Mouse (Mus musculus) testis, adult 2 months (tissue): Measurements from ENCODE around the gene Mrps24. TPM values are rescaled to one million over a fixed set of nuclear protein-coding genes. Genes with fewer than 3 reads are reported as not detected.
A peak's percentile ranks its signal among the peaks of the same experiment; 100 is the strongest.

ENCODE experiments used
- H3K27ac ChIP-seq: fragments of 200-500 bp; 2 replicates; pipeline ENCODE4 v1.5.1; 2012; ENCODE audit warnings: low read depth, low read length; ENCODE audit not compliant: control insufficient read depth, insufficient read depth
- H3K27me3 ChIP-seq: fragments of 200-500 bp; 2 replicates; pipeline ENCODE4 v1.6.1; 2012; ENCODE audit warnings: mild to moderate bottlenecking, low read length, moderate library complexity; ENCODE audit not compliant: control insufficient read depth, insufficient read depth
- H3K36me3 ChIP-seq: fragments of 200-500 bp; 2 replicates; pipeline ENCODE4 v1.6.1; 2012; ENCODE audit warnings: mild to moderate bottlenecking, low read length; ENCODE audit not compliant: control insufficient read depth, insufficient read depth
- H3K4me1 ChIP-seq: fragments of 200-500 bp; 2 replicates; pipeline ENCODE4 v1.6.1; 2012; ENCODE audit warnings: low read length; ENCODE audit not compliant: control insufficient read depth, insufficient read depth
- H3K4me3 ChIP-seq: fragments of 200-500 bp; 2 replicates; pipeline ENCODE4 v1.5.1; 2012; ENCODE audit warnings: low read depth, mild to moderate bottlenecking, low read length, moderate library complexity, mixed read lengths; ENCODE audit not compliant: control insufficient read depth
- CTCF ChIP-seq: fragments of 200-500 bp; IDR thresholded peaks from 2 replicates; pipeline ENCODE4 v1.5.1; 2012; ENCODE audit warnings: low read depth, mild to moderate bottlenecking, inconsistent platforms, low read length, moderate library complexity; ENCODE audit not compliant: control insufficient read depth, insufficient read depth, insufficient replicate concordance
- POLR2A ChIP-seq: fragments of 200-500 bp; IDR thresholded peaks from 2 replicates; pipeline ENCODE4 v1.6.1; 2012; ENCODE audit warnings: low read depth, mild to moderate bottlenecking, inconsistent platforms, low read length, moderate library complexity; ENCODE audit not compliant: control insufficient read depth
- polyA plus RNA-seq: library from polyadenylated mRNA; depleted of rRNA; stranded (reverse); fragments of >200 nt; gene quantifications from 2 replicates; pipeline ENCODE4 v1.2.3, GENCODE M21; 2012

Gene Mrps24
- polyA plus RNA-seq, 1 experiment: 18.4 TPM

GRCm38 (mm10) chr11:5718611-5719354 lies 3.3 kb upstream of the Mrps24 start:
- TF ChIP-seq POLR2A: no peak
- TF ChIP-seq CTCF: no peak
- H3K27ac ChIP-seq: no peak overlapping the region
- no peak overlapping the region for H3K4me3 ChIP-seq
- H3K27me3 ChIP-seq: no peaks in the 10 kb centered on the region
- H3K36me3 ChIP-seq: peaks cover 2% of the 10 kb centered on the region
- no peaks in the 10 kb centered on the region for H3K4me1 ChIP-seq

- H3K36me3 ChIP-seq: peaks cover 2% of the 10 kb centered on the region
- H3K27me3 ChIP-seq: no peaks in the 10 kb centered on the region
- H3K4me3 ChIP-seq: no peak overlapping the region
- peaks cover 2% of the 10 kb centered on the region for H3K4me1 ChIP-seq
- no peak overlapping the region for H3K27ac ChIP-seq
- TF ChIP-seq POLR2A: no peak
- TF ChIP-seq CTCF: no peak
Observed at GRCm38 (mm10) chr11:5716938-5717705, 1.6 kb upstream of the Mrps24 start.

- Histone ChIP-seq H3K4me1 (peaks cover 2% of the 10 kb centered on the region), H3K27ac (no peak overlapping the region), H3K36me3 (peaks cover 2% of the 10 kb centered on the region; the same call in 1 of the 2 replicates), H3K4me3 (no peak overlapping the region), H3K27me3 (no peaks in the 10 kb centered on the region)
- TF ChIP-seq POLR2A (no peak), CTCF (no peak)
Observed at GRCm38 (mm10) chr11:5716246-5716645, 766 bp upstream of the Mrps24 start.

GRCm38 (mm10) chr11:5715179-5715578 lies 301 bp downstream of the Mrps24 start:
- Histone ChIP-seq H3K27me3 (no peaks in the 10 kb centered on the region), H3K36me3 (peaks cover 2% of the 10 kb centered on the region; the same call in 1 of the 2 replicates), H3K4me3 (no peak overlapping the region), H3K4me1 (peaks cover 2% of the 10 kb centered on the region), H3K27ac (no peak overlapping the region)
- TF ChIP-seq CTCF (no peak), POLR2A (no peak)

- Histone ChIP-seq H3K27ac (peak overlapping the region; percentile 34), H3K27me3 (no peaks in the 10 kb centered on the region)
- TF ChIP-seq CTCF (no peak), POLR2A (peak; percentile 87)
Observed at GRCm38 (mm10) chr11:5707530-5708353, 7.7 kb downstream of the Mrps24 start.

GRCm38 (mm10) chr11:5706874-5707529 lies 8.5 kb downstream of the Mrps24 start:
- TF ChIP-seq CTCF (no peak), POLR2A (no peak)
- Histone ChIP-seq H3K4me3 (peak overlapping the region; percentile 85), H3K27ac (peak overlapping the region; percentile 34), H3K27me3 (no peaks in the 10 kb centered on the region), H3K36me3 (no peaks in the 10 kb centered on the region), H3K4me1 (peaks cover 7% of the 10 kb centered on the region)

More at GRCm38 (mm10) chr11:5707530-5708353, 7.7 kb downstream of the Mrps24 start:
- Histone ChIP-seq H3K4me1 (peaks cover 9% of the 10 kb centered on the region), H3K4me3 (peak overlapping the region; percentile 85), H3K36me3 (no peaks in the 10 kb centered on the region)

- Histone ChIP-seq H3K27me3 (no peaks in the 10 kb centered on the region), H3K4me1 (peaks cover 7% of the 10 kb centered on the region), H3K27ac (no peak overlapping the region), H3K36me3 (no peaks in the 10 kb centered on the region), H3K4me3 (no peak overlapping the region)
- no peak for TF ChIP-seq POLR2A
- TF ChIP-seq CTCF: no peak
Observed at GRCm38 (mm10) chr11:5705972-5706371, 9.5 kb downstream of the Mrps24 start.
